Mouse (Mus musculus): Measurements from ENCODE around the gene Lingo1.

DNA sequence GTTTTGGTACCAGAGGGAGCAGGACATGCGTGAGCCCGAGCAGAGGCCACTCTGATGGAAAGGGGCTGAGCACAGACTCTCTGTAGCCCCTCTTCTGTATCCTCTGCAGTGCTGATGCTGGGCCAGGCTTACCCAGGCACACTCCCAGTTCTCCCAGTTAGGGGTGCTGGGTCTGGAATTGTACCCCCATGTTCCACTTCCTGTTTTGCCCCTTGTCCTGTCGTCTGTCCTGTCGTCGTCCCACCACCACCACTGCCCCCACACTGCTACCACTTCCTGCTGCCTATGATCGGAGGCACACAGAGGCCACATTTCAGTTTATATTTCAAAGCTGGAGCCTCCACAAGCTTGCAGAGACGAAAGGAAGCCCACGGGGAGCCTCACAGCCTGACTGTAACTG, 213.6 kb downstream of the Lingo1 start:
- TF ChIP-seq CTCF (IDR thresholded peaks at IDR 0.05; ENCODE audit: low read depth, low read length) (no peak), GATA2 (IDR thresholded peaks at IDR 0.05; ENCODE audit: borderline replicate concordance, low read depth, low read length) (no peak), TAL1 (conservative IDR thresholded peaks at IDR 0.05; ENCODE audit: low read depth, low read length) (no peak), GATA1 (IDR thresholded peaks at IDR 0.05; ENCODE audit: borderline replicate concordance, low read length) (no peak), POLR2AphosphoS5 (IDR thresholded peaks at IDR 0.05; ENCODE audit: insufficient replicate concordance, low read depth, low read length) (no peak)

Measured in G1E (cell line).